Mouse (Mus musculus) kidney, adult 2 months (tissue): ENCODE data around the gene Gnaq. TPM values are rescaled to one million over a fixed set of nuclear protein-coding genes. Genes with fewer than 3 reads are reported as not detected.
"Not testable (repeated sequence)": the region's sequence is repeated elsewhere in the genome, so short reads cannot be mapped to it uniquely, and the experiment has no call there.

Source experiments
- DNase-seq: peaks from one replicate; pipeline ENCODE4 v3.0.0; 2021
- H3K27ac ChIP-seq: fragments of 200-500 bp; 2 replicates; pipeline ENCODE4 v1.5.1; 2012; ENCODE audit warnings: low read depth, low read length, control low read depth, inconsistent platforms; ENCODE audit not compliant: insufficient read depth
- H3K27me3 ChIP-seq: fragments of 200-500 bp; replicated peaks from 2 replicates; pipeline ENCODE4 v1.6.1; 2012; ENCODE audit warnings: mild to moderate bottlenecking, moderate library complexity, low read length, inconsistent platforms; ENCODE audit not compliant: control insufficient read depth, insufficient read depth
- H3K36me3 ChIP-seq: fragments of 200-500 bp; 2 replicates; pipeline ENCODE4 v1.6.1; 2012; ENCODE audit warnings: mild to moderate bottlenecking, moderate library complexity, low read length, inconsistent platforms; ENCODE audit not compliant: control insufficient read depth, insufficient read depth
- H3K4me1 ChIP-seq: fragments of 200-500 bp; 2 replicates; pipeline ENCODE4 v1.6.1; 2011; ENCODE audit warnings: low read length; ENCODE audit not compliant: control insufficient read depth, insufficient read depth
- H3K4me3 ChIP-seq: fragments of 200-500 bp; 2 replicates; pipeline ENCODE4 v1.5.1; 2011; ENCODE audit warnings: mild to moderate bottlenecking, low read depth, low read length, control low read depth; ENCODE audit not compliant: insufficient read depth
- CTCF ChIP-seq: fragments of 200-500 bp; conservative IDR thresholded peaks from 2 replicates; pipeline ENCODE4 v1.5.1; 2011; ENCODE audit warnings: low read depth, mild to moderate bottlenecking, control low read depth, low read length, moderate library complexity, mixed read lengths; ENCODE audit not compliant: insufficient read depth, insufficient read length
- POLR2A ChIP-seq: fragments of 200-500 bp; IDR thresholded peaks from one replicate; pipeline ENCODE4 v1.6.1; 2011; ENCODE audit warnings: low read depth, low read length, control low read depth
- WGBS: fragments of 180-500 bp; shearing (Covaris S2); methylation state at CpG from one replicate; pipeline ENCODE4 v1.1.7; 2018; 5-methylcytosine and 5-hydroxymethylcytosine counted together
- polyA plus RNA-seq: library from polyadenylated mRNA; depleted of rRNA; stranded (reverse); fragments of >200 nt; gene quantifications from 2 replicates; pipeline ENCODE4 v1.2.3, GENCODE M21; 2012

Gene Gnaq
- polyA plus RNA-seq, 1 experiment, result 15.6 TPM

DNA sequence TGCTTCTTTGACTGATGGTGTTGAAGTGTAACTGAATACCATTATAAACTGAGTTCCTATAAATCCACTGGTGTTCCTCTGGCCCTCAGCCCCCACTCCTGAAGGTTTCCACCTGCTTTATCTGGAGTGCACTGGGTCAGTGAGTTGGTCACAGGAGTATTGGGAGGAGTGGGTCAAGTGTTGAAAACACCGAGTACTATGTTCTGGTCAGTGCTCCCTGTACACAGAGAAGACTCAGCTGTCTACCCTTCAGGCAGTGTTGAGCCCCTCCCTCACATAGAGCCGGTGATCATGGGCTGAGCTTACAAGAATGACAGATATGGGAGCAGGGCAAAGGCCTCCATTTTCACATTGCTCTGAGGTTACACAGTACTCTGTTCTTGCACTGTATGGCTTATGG lies 28.6 kb downstream of the Gnaq start:
- 30% methylated on average over 2 of the region's 2 CpGs for WGBS
- Histone ChIP-seq H3K4me1 (peaks cover 15% of the 10 kb centered on the region), H3K27ac (no peak overlapping the region), H3K36me3 (no peaks in the 10 kb centered on the region), H3K27me3 (no peaks in the 10 kb centered on the region), H3K4me3 (no peak overlapping the region)
- DNase-seq, result no peak
- TF ChIP-seq CTCF (no peak), POLR2A (no peak)

DNA sequence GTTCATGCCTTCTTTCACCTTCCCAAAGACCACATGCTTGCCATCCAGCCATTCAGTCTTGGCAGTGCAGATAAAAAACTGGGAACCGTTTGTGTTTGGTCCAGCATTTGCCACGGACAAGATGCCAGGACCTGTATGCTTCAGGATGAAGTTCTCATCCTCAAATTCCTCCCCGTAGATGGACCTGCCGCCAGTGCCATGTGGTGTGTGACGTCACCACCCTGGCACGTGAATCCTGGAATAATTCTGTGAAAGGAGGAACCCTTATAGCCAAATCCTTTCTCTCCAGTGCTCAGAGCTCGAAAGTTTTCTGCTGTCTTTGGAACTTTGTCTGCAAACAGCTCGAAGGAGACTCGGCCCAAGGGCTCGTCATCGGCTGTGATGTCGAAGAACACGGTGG lies 31.8 kb downstream of the Gnaq start:
- H3K27me3 ChIP-seq, H3K4me3 ChIP-seq, DNase-seq, H3K27ac ChIP-seq, H3K36me3 ChIP-seq: not testable (repeated sequence)
- 94% methylated on average over 13 of the region's 13 CpGs for WGBS
- peaks cover 35% of the 10 kb centered on the region for H3K4me1 ChIP-seq

DNA sequence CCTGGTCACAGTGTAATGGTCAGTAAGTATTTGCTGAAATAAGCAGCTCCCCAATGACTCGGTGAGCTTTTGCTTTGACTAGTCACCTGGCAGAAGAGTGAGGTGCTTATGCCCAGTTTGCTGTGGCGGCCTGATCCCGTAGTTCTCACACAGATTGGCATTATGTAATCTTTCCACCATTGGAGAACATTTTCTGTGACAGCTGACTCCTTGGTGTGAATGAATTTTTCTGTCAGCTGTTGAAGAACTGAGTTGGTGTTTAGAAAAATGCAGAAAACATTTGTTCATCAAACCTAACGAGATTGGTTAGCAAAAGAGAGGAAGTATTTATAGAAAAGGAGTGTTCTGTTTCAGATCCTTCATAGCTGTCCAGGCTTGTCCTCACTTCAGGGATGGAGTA lies 34.6 kb downstream of the Gnaq start:
- no peak for TF ChIP-seq POLR2A
- TF ChIP-seq CTCF, result no peak
- H3K36me3 ChIP-seq, result no peaks in the 10 kb centered on the region
- peak overlapping the region; percentile 35 for H3K27ac ChIP-seq
- DNase-seq, result peak; percentile 69
- H3K4me1 ChIP-seq, result peaks cover 28% of the 10 kb centered on the region
- H3K27me3 ChIP-seq, result no peaks in the 10 kb centered on the region
- 39% methylated on average over 4 of the region's 4 CpGs for WGBS
- no peak overlapping the region for H3K4me3 ChIP-seq

DNA sequence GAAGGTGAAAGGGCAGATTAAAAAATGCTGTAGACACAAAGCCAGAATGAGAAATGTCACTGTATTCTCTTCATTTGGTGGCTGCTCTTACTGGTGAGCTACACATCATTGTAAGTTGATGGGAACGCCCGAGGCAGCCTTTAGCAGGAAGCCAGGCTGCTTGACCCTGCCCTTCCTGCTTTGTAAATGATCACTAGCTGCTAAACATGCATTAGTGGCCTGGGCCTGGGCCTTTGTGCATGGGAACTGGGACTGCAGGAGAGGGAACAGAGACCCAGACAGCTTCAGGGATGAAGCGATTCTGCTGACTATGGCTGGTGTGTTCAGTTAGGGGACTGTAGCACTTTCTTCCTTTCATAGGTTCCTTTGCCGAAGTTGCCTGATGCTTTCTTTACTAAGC lies 35.6 kb downstream of the Gnaq start:
- H3K27ac ChIP-seq, result peak overlapping the region; percentile 81
- WGBS, result 25% methylated on average over 4 of the region's 4 CpGs
- H3K27me3 ChIP-seq, result no peaks in the 10 kb centered on the region
- DNase-seq, result peak; percentile 78
- TF ChIP-seq CTCF (no peak), POLR2A (no peak)
- H3K4me3 ChIP-seq, result no peak overlapping the region
- peaks cover 28% of the 10 kb centered on the region for H3K4me1 ChIP-seq
- H3K36me3 ChIP-seq, result no peaks in the 10 kb centered on the region

DNA sequence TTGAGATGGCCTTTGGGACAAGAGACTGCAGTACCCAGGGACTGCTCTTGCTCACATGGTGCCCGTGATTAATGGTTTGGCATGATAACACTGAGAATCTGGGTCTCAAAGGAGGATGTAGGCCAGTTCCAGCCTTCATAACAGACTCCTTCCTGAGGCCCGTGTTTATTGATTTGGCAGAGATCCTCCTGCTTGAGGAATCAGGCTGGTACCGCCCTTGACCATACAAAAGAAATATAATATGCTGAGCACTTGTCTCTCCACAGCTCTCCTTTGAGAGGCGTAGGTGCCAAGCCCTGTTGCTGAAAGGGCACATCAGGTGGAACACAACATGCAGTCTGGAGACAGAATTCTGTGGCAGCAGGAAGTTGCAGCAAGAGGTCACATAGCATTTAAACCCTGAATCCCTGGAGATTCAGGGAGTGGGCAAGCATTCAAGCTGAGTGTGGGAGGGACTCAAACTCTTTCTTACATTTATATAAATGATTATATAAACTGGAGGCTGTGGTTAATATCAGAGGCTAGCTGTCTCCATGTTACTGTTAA lies 36.1 kb downstream of the Gnaq start:
- peak; percentile 73 for DNase-seq
- H3K36me3 ChIP-seq, result no peaks in the 10 kb centered on the region
- peaks cover 28% of the 10 kb centered on the region for H3K4me1 ChIP-seq
- no peak overlapping the region for H3K4me3 ChIP-seq
- TF ChIP-seq CTCF, result no peak
- no peak for TF ChIP-seq POLR2A
- peak overlapping the region; percentile 81 for H3K27ac ChIP-seq
- 37% methylated on average over 4 of the region's 4 CpGs for WGBS
- H3K27me3 ChIP-seq, result no peaks in the 10 kb centered on the region

DNA sequence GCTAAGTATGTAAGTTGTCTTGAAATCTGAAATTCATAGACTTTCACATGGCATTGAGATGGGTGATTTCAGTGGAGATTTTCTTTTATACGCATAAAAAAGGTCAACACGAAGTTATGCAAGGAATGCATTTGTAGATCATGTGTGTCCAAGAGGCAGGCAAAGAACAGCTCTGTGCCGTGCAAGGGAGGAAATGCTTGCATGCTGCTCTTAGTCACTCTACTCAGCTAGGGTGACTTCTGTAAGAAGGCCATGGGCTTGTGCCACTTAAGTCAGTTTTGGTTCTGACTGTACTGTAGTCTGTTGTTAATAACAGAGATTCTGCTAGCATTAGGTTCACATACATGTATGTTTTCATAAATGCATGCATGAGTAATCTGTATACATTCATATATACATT lies 38.1 kb downstream of the Gnaq start:
- Histone ChIP-seq H3K27ac (no peak overlapping the region; the same call in 1 of the 2 replicates), H3K36me3 (no peaks in the 10 kb centered on the region), H3K27me3 (no peaks in the 10 kb centered on the region), H3K4me3 (no peak overlapping the region), H3K4me1 (peaks cover 28% of the 10 kb centered on the region)
- WGBS, result 24% methylated on average over 3 of the region's 3 CpGs
- peak; percentile 28 for DNase-seq
- TF ChIP-seq POLR2A (no peak), CTCF (no peak)

DNA sequence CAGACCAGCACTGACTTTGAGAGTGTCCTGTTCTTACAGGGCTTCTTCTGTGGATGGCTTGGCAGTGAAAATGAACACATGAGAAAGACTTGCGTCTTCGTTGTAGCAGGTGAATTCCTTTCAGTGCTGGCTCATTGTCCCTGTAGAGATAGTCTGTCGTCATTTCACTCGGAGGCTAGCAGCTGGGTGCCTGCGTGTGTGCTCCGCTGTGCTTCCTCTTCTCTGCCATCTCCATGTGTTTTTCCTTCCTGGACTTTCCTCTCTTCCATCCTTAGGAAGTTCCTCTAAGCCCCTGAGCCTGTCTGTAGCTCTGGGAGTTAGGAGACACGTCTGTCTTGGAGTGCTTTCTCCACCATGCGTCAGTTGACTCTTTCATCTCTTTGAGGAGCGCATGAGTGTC lies 41.1 kb downstream of the Gnaq start:
- DNase-seq, result no peak
- 70% methylated on average over 9 of the region's 9 CpGs for WGBS
- no peak overlapping the region for H3K27ac ChIP-seq

More for the DNA sequence above, 41.1 kb downstream of the Gnaq start:
- H3K4me3 ChIP-seq, result no peak overlapping the region
- H3K27me3 ChIP-seq, result no peaks in the 10 kb centered on the region
- no peak for TF ChIP-seq POLR2A
- TF ChIP-seq CTCF, result no peak
- no peaks in the 10 kb centered on the region for H3K36me3 ChIP-seq
- H3K4me1 ChIP-seq, result peaks cover 9% of the 10 kb centered on the region; the same call in 1 of the 2 replicates
